Mouse (Mus musculus) forebrain, embryonic 11.5 days (tissue): ENCODE measurements around the gene Lrp2. TPM values are rescaled to one million over a fixed set of nuclear protein-coding genes. Genes with fewer than 3 reads are reported as not detected.

Experiments used
- ATAC-seq: fragments of 200-750 bp; cut with Nextera tagmentation; replicated peaks from 2 replicates; pipeline ENCODE4 v1.8.0; 2017; ENCODE audit warnings: moderate TSS enrichment; ENCODE audit not compliant: low FRiP score
- DNase-seq: peaks from one replicate; pipeline ENCODE4 v3.0.0-alpha.2; 2017; ENCODE audit warnings: low spot score
- H3K27ac ChIP-seq: fragments of 300-500 bp; sonication (generic); 2 replicates; pipeline ENCODE4 v1.5.1; 2014; ENCODE audit warnings: low read depth, low read length
- H3K27me3 ChIP-seq: fragments of 300-500 bp; sonication (generic); 2 replicates; pipeline ENCODE4 v1.6.1; 2014; ENCODE audit warnings: mild to moderate bottlenecking, low read length, mixed read lengths; ENCODE audit not compliant: control insufficient read depth, insufficient read depth
- H3K36me3 ChIP-seq: fragments of 300-500 bp; sonication (generic); 2 replicates; pipeline ENCODE4 v1.6.1; 2014; ENCODE audit warnings: mild to moderate bottlenecking, low read length, moderate library complexity, mixed read lengths; ENCODE audit not compliant: control insufficient read depth, insufficient read depth
- H3K4me1 ChIP-seq: fragments of 300-500 bp; sonication (generic); replicated peaks from 2 replicates; pipeline ENCODE4 v1.6.1; 2014; ENCODE audit warnings: low read length, mixed read lengths; ENCODE audit not compliant: control insufficient read depth, insufficient read depth
- H3K4me2 ChIP-seq: fragments of 300-500 bp; sonication (generic); 2 replicates; pipeline ENCODE4 v1.6.1; 2014; ENCODE audit warnings: low read depth, mild to moderate bottlenecking, low read length, moderate library complexity, mixed read lengths; ENCODE audit not compliant: severe bottlenecking
- H3K4me3 ChIP-seq: fragments of 300-500 bp; sonication (generic); 2 replicates; pipeline ENCODE4 v1.5.1; 2014; ENCODE audit warnings: low read depth, low read length
- H3K9ac ChIP-seq: fragments of 300-500 bp; sonication (generic); 2 replicates; pipeline ENCODE4 v1.6.1; 2014; ENCODE audit warnings: low read length
- H3K9me3 ChIP-seq: fragments of 300-500 bp; sonication (generic); 2 replicates; pipeline ENCODE4 v1.6.1; 2016; ENCODE audit warnings: low read length, mixed read lengths; ENCODE audit not compliant: control insufficient read depth
- WGBS: fragments of 180-500 bp; shearing (Covaris S2); extraction: QIAGEN DNeasy Blood & Tissue Kit; methylation state at CpG from one replicate; pipeline ENCODE4 v1.1.7; 2014; 5-methylcytosine and 5-hydroxymethylcytosine counted together
- polyA plus RNA-seq: library from polyadenylated mRNA; unstranded; fragments of >200 nt; fragmentation: Nextera tagmentation; extraction: Ambion mirVana; gene quantifications from 2 replicates; pipeline ENCODE4 v1.2.1, GENCODE M21; 2014

Lrp2 gene
- polyA plus RNA-seq, 1 experiment from 2014 or later: 3.1 TPM

- H3K4me2 ChIP-seq: no peak overlapping the region
These were observed 26.5 kb downstream of the Lrp2 start for GRCm38 (mm10) chr2:69559380-69559779.

GRCm38 (mm10) chr2:69556686-69557085 is 29.2 kb downstream of the Lrp2 start:
- no peak for DNase-seq
- WGBS: 87% methylated on average over 7 of the region's 7 CpGs
- H3K27ac ChIP-seq: no peak overlapping the region
- H3K4me1 ChIP-seq: no peaks in the 10 kb centered on the region
- no peak overlapping the region for H3K4me2 ChIP-seq
- H3K4me3 ChIP-seq: no peak overlapping the region
- no peaks in the 10 kb centered on the region for H3K36me3 ChIP-seq
- no peak for ATAC-seq
- H3K9me3 ChIP-seq: no peaks in the 10 kb centered on the region
- no peak overlapping the region for H3K9ac ChIP-seq
- H3K27me3 ChIP-seq: no peaks in the 10 kb centered on the region

More at GRCm38 (mm10) chr2:69559380-69559779, 26.5 kb downstream of the Lrp2 start:
- no peak overlapping the region for H3K27ac ChIP-seq
- H3K4me1 ChIP-seq: no peaks in the 10 kb centered on the region
- no peaks in the 10 kb centered on the region for H3K9me3 ChIP-seq
- ATAC-seq (no peak), DNase-seq (no peak)
- H3K27me3 ChIP-seq: no peaks in the 10 kb centered on the region
- WGBS: 83% methylated on average over 15 of the region's 15 CpGs
- no peaks in the 10 kb centered on the region for H3K36me3 ChIP-seq
- H3K4me3 ChIP-seq: no peak overlapping the region
- no peak overlapping the region for H3K9ac ChIP-seq

- no peaks in the 10 kb centered on the region for H3K36me3 ChIP-seq
- H3K9me3 ChIP-seq: no peaks in the 10 kb centered on the region
- DNase-seq (no peak), ATAC-seq (no peak)
- peaks cover 13% of the 10 kb centered on the region for H3K27me3 ChIP-seq
- no peak overlapping the region for H3K4me2 ChIP-seq
- no peaks in the 10 kb centered on the region for H3K4me1 ChIP-seq
- WGBS: 87% methylated on average over 5 of the region's 5 CpGs
- no peak overlapping the region for H3K27ac ChIP-seq
- no peak overlapping the region for H3K9ac ChIP-seq
- H3K4me3 ChIP-seq: no peak overlapping the region
These were observed 34.2 kb downstream of the Lrp2 start for GRCm38 (mm10) chr2:69551639-69552038.

- DNase-seq (no peak), ATAC-seq (no peak)
- Histone ChIP-seq H3K9ac (no peak overlapping the region), H3K9me3 (no peaks in the 10 kb centered on the region), H3K4me3 (no peak overlapping the region), H3K36me3 (no peaks in the 10 kb centered on the region), H3K4me2 (no peak overlapping the region), H3K27me3 (peaks cover 26% of the 10 kb centered on the region), H3K4me1 (peaks cover 2% of the 10 kb centered on the region; the same call in 1 of the 2 replicates), H3K27ac (no peak overlapping the region)
- WGBS: 89% methylated on average over 11 of the region's 11 CpGs
These were observed 39.0 kb downstream of the Lrp2 start for GRCm38 (mm10) chr2:69546823-69547222.

GRCm38 (mm10) chr2:69536018-69536417 is 49.8 kb downstream of the Lrp2 start:
- 84% methylated on average over 7 of the region's 7 CpGs for WGBS
- Histone ChIP-seq H3K36me3 (no peaks in the 10 kb centered on the region), H3K27me3 (peaks cover 6% of the 10 kb centered on the region), H3K4me1 (peaks cover 4% of the 10 kb centered on the region; the same call in 1 of the 2 replicates), H3K4me3 (no peak overlapping the region), H3K9ac (no peak overlapping the region), H3K9me3 (no peaks in the 10 kb centered on the region), H3K4me2 (no peak overlapping the region), H3K27ac (no peak overlapping the region)
- DNase-seq (no peak), ATAC-seq (no peak)

- ATAC-seq: peak; percentile 81
- 6% methylated on average over 3 of the region's 3 CpGs for WGBS
These were observed 54.3 kb downstream of the Lrp2 start for GRCm38 (mm10) chr2:69531528-69532055.

GRCm38 (mm10) chr2:69530691-69531527 is 55.0 kb downstream of the Lrp2 start:
- Histone ChIP-seq H3K4me2 (no peak overlapping the region), H3K9ac (no peak overlapping the region), H3K4me1 (peaks cover 8% of the 10 kb centered on the region; the same call in 1 of the 2 replicates), H3K9me3 (no peaks in the 10 kb centered on the region), H3K36me3 (no peaks in the 10 kb centered on the region), H3K27me3 (no peaks in the 10 kb centered on the region), H3K27ac (no peak overlapping the region), H3K4me3 (no peak overlapping the region)
- no peak for DNase-seq
- WGBS: 8% methylated on average over 14 of the region's 14 CpGs
- peak; percentile 66 for ATAC-seq

More at GRCm38 (mm10) chr2:69531528-69532055, 54.3 kb downstream of the Lrp2 start:
- H3K9me3 ChIP-seq: no peaks in the 10 kb centered on the region
- H3K9ac ChIP-seq: no peak overlapping the region
- H3K27me3 ChIP-seq: no peaks in the 10 kb centered on the region
- no peaks in the 10 kb centered on the region for H3K36me3 ChIP-seq
- peaks cover 8% of the 10 kb centered on the region; the same call in 1 of the 2 replicates for H3K4me1 ChIP-seq
- no peak overlapping the region for H3K27ac ChIP-seq
- H3K4me2 ChIP-seq: no peak overlapping the region
- DNase-seq: peak; percentile 66
- no peak overlapping the region for H3K4me3 ChIP-seq

- no peaks in the 10 kb centered on the region for H3K9me3 ChIP-seq
- H3K36me3 ChIP-seq: no peaks in the 10 kb centered on the region
- H3K27me3 ChIP-seq: no peaks in the 10 kb centered on the region
- H3K4me2 ChIP-seq: no peak overlapping the region
- DNase-seq (no peak), ATAC-seq (no peak)
- peaks cover 8% of the 10 kb centered on the region; the same call in 1 of the 2 replicates for H3K4me1 ChIP-seq
- WGBS: 44% methylated on average over 5 of the region's 5 CpGs
- no peak overlapping the region for H3K4me3 ChIP-seq
- no peak overlapping the region for H3K9ac ChIP-seq
- no peak overlapping the region for H3K27ac ChIP-seq
These were observed 55.7 kb downstream of the Lrp2 start for GRCm38 (mm10) chr2:69530126-69530525.
